Mouse (Mus musculus) kidney, embryonic 14.5 days (tissue): ENCODE results near the gene Slc44a4. TPM values are rescaled to one million over a fixed set of nuclear protein-coding genes. Genes with fewer than 3 reads are reported as not detected.
A peak's percentile ranks its signal among the peaks of the same experiment; 100 is the strongest.
"Not testable (repeated sequence)": the region's sequence is repeated elsewhere in the genome, so short reads cannot be mapped to it uniquely, and the experiment has no call there.

ENCODE experiments used
- ATAC-seq: fragments of 200-750 bp; cut with Nextera tagmentation; 2 replicates; pipeline ENCODE4 v1.8.0; 2017; ENCODE audit warnings: moderate number of reproducible peaks, mild to moderate bottlenecking, moderate TSS enrichment, moderate library complexity; ENCODE audit not compliant: low FRiP score, low TSS enrichment
- H3K27ac ChIP-seq: fragments of 300-500 bp; sonication (generic); 2 replicates; pipeline ENCODE4 v1.5.1; 2014; ENCODE audit warnings: low read depth, mild to moderate bottlenecking, low read length, moderate library complexity, mixed read lengths
- H3K27me3 ChIP-seq: fragments of 300-500 bp; sonication (generic); 2 replicates; pipeline ENCODE4 v1.6.1; 2014; ENCODE audit warnings: mild to moderate bottlenecking, low read length; ENCODE audit not compliant: control insufficient read depth, insufficient read depth
- H3K36me3 ChIP-seq: fragments of 300-500 bp; sonication (generic); 2 replicates; pipeline ENCODE4 v1.6.1; 2014; ENCODE audit warnings: low read length, mixed read lengths; ENCODE audit not compliant: control insufficient read depth, insufficient read depth
- H3K4me1 ChIP-seq: fragments of 300-500 bp; sonication (generic); 2 replicates; pipeline ENCODE4 v1.6.1; 2014; ENCODE audit warnings: low read length, mixed read lengths; ENCODE audit not compliant: control insufficient read depth, insufficient read depth
- H3K4me2 ChIP-seq: fragments of 300-500 bp; sonication (generic); replicated peaks from 2 replicates; pipeline ENCODE4 v1.6.1; 2014; ENCODE audit warnings: low read depth, mild to moderate bottlenecking, low read length
- H3K4me3 ChIP-seq: fragments of 300-500 bp; sonication (generic); 2 replicates; pipeline ENCODE4 v1.5.1; 2014; ENCODE audit warnings: mild to moderate bottlenecking, low read length
- H3K9ac ChIP-seq: fragments of 300-500 bp; sonication (generic); 2 replicates; pipeline ENCODE4 v1.6.1; 2014; ENCODE audit warnings: low read depth, mild to moderate bottlenecking, low read length, moderate library complexity
- H3K9me3 ChIP-seq: fragments of 300-500 bp; sonication (generic); 2 replicates; pipeline ENCODE4 v1.6.1; 2016; ENCODE audit warnings: low read length; ENCODE audit not compliant: control insufficient read depth
- WGBS: fragments of 180-500 bp; shearing (Covaris S2); extraction: QIAGEN DNeasy Blood & Tissue Kit; methylation state at CpG from one replicate; pipeline ENCODE4 v1.1.7; 2014; 5-methylcytosine and 5-hydroxymethylcytosine counted together
- polyA plus RNA-seq: library from polyadenylated mRNA; unstranded; fragments of >200 nt; fragmentation: Nextera tagmentation; extraction: Ambion mirVana; gene quantifications from 2 replicates; pipeline ENCODE4 v1.2.1, GENCODE M21; 2014

The Slc44a4 gene
- polyA plus RNA-seq, 1 experiment from 2014 or later, result 7.7 TPM

DNA sequence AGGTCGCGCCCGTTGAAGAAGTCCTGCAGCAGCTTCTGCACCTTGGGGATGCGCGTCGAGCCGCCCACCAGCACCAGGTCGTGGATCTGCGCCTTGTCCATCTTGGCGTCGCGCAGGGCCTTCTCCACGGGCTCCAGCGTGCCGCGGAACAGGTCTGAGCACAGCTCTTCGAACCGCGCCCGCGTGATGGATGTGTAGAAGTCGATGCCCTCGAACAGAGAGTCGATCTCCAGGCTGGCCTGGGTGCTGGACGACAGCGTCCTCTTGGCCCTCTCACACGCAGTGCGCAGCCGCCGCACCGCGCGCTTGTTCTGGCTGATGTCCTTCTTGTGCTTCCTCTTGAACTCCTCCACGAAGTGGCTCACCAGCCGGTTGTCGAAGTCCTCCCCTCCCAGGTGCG lies 56.6 kb downstream of the Slc44a4 start:
- ATAC-seq, result 0 out of 2 replicates have a peak, but pooled peaks have one; percentile 2
- H3K27me3 ChIP-seq, result peaks cover 20% of the 10 kb centered on the region
- not testable (repeated sequence) for H3K27ac ChIP-seq, H3K9ac ChIP-seq, H3K4me3 ChIP-seq, H3K36me3 ChIP-seq, H3K4me1 ChIP-seq, H3K4me2 ChIP-seq, H3K9me3 ChIP-seq
- WGBS, result 50% methylated on average over 2 of the region's 37 CpGs

GRCm38 (mm10) chr17:34971694-34972068 lies 57.4 kb downstream of the Slc44a4 start:
- Histone ChIP-seq H3K4me2 (peak overlapping the region; percentile 72), H3K4me3 (peak overlapping the region; percentile 38), H3K27me3 (peaks cover 20% of the 10 kb centered on the region)
- not testable (repeated sequence) for H3K36me3 ChIP-seq, H3K4me1 ChIP-seq, H3K9me3 ChIP-seq, H3K9ac ChIP-seq, H3K27ac ChIP-seq
- ATAC-seq, result peak; percentile 38
- 3% methylated on average over 24 of the region's 43 CpGs for WGBS

DNA sequence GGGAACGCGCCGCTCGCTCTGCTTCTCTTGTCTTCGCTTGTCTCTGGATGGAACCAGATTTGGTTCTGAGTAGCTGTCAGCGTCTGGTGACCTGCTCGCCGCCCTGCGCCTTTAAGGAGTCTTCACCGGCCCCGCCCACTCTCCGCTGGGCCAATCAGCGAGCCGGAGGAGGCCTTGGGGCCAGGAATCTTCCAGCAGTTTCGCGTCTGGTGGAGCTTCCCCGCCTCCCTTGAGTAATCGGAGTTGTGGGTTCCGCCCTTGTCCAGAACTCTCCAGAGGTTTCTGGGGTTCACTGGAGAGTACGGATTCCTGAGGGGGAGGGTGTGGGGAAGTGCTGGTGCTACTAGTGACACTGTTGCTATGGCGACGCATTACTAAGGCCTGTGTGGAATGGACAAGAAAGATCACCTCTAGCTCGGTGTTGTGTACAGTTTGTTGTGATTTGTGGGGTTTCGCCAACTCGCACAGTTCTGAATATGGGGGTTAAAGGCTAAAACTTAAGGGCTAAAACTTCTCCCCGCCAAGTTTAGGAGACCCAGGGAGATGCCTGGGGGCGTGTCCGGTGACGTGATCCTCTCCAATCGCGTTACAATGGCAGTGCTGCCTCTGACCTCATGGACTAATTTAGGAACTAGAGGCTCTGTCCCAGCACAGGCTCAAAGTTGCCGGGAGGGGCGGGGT lies 57.9 kb downstream of the Slc44a4 start, which contains the start of the genes Hspa1a and Hspa1l:
TSS of gene Hspa1a (minus strand) at position 88 of the 681 bp plus-strand sequence.
TSS of gene Hspa1l (plus strand) at position 635 of the 681 bp plus-strand sequence.
- 1% methylated on average over 26 of the region's 33 CpGs for WGBS
- H3K27ac ChIP-seq, result not testable (repeated sequence)

DNA sequence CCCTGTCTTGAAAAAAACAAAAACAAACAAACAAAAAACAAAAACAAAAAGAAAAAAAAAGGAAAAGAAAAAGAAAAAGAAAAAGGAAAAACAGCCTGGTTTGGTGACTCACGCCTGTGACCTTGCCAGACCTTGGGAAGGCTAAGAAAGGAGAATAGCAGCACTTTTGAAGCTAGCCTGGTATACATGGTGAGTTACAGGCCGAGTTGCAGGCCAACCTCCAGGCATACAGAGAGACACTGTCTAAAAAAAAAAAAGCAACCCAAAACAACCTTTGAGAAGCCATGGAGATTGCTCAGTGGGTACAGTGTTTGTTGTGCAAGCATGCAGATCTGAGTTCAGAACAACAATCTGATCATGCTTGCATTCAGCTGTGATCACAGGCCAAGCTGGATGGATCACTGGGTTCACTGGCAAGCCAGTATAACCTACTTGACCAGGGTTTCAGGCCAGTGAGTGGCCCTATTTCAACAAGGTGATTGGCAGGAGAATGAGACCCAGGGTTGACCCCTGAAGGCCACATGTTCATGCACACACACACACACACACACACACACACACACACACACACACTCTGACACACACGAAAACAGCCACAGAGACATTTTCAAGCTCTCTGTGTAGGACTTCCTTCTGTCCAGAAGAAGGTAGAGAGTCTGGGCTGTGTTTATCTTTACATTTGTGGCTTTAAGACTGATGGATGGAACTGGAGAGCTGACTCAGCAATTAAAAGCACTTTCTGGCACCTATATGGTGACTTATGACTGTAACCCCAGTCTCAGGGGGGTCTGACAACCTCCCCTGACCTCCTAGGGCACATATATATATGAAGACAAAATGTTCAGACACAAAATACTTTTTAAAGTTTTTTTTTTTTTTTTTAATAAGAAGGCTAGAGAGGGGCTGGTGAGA lies 61.6 kb downstream of the Slc44a4 start:
- H3K36me3 ChIP-seq, result no peaks in the 10 kb centered on the region
- WGBS, result 70% methylated on average over 3 of the region's 3 CpGs
- H3K9me3 ChIP-seq, result no peaks in the 10 kb centered on the region
- no peak overlapping the region for H3K9ac ChIP-seq
- no peak for ATAC-seq
- 0 out of 2 replicates have a peak, but pooled peaks cover 4% of the 10 kb centered on the region for H3K4me1 ChIP-seq
- no peak overlapping the region for H3K4me3 ChIP-seq
- H3K4me2 ChIP-seq, result no peak overlapping the region
- no peaks in the 10 kb centered on the region for H3K27me3 ChIP-seq
- H3K27ac ChIP-seq, result no peak overlapping the region

More for the DNA sequence above, 57.9 kb downstream of the Slc44a4 start, which contains the start of the genes Hspa1a and Hspa1l:
- Histone ChIP-seq H3K4me3 (peak within 1 kb of the TSS; percentile 38), H3K27me3 (peaks cover 20% of the 10 kb centered on the region), H3K9ac (peak within 1 kb of the TSS; percentile 42; the same call in 1 of the 2 replicates), H3K4me2 (peak within 1 kb of the TSS; percentile 72)
- not testable (repeated sequence) for H3K9me3 ChIP-seq, H3K36me3 ChIP-seq, H3K4me1 ChIP-seq
- peak; percentile 95 for ATAC-seq

- Histone ChIP-seq H3K4me2 (no peak overlapping the region), H3K27me3 (no peaks in the 10 kb centered on the region), H3K4me1 (0 out of 2 replicates have a peak, but pooled peaks cover 5% of the 10 kb centered on the region), H3K27ac (no peak overlapping the region), H3K36me3 (no peaks in the 10 kb centered on the region), H3K4me3 (no peak overlapping the region), H3K9me3 (no peaks in the 10 kb centered on the region), H3K9ac (no peak overlapping the region)
- no peak for ATAC-seq
- 91% methylated on average over 20 of the region's 20 CpGs for WGBS
Observed at GRCm38 (mm10) chr17:34977000-34977399, 62.7 kb downstream of the Slc44a4 start.

GRCm38 (mm10) chr17:34978239-34978638 lies 64.0 kb downstream of the Slc44a4 start:
- H3K9ac ChIP-seq, result no peak overlapping the region
- no peak for ATAC-seq
- no peaks in the 10 kb centered on the region for H3K27me3 ChIP-seq
- no peaks in the 10 kb centered on the region for H3K9me3 ChIP-seq
- no peak overlapping the region for H3K4me2 ChIP-seq
- 89% methylated on average over 27 of the region's 27 CpGs for WGBS
- no peak overlapping the region for H3K27ac ChIP-seq
- peaks cover 8% of the 10 kb centered on the region; the same call in 1 of the 2 replicates for H3K4me1 ChIP-seq
- no peak overlapping the region for H3K4me3 ChIP-seq
- H3K36me3 ChIP-seq, result no peaks in the 10 kb centered on the region

DNA sequence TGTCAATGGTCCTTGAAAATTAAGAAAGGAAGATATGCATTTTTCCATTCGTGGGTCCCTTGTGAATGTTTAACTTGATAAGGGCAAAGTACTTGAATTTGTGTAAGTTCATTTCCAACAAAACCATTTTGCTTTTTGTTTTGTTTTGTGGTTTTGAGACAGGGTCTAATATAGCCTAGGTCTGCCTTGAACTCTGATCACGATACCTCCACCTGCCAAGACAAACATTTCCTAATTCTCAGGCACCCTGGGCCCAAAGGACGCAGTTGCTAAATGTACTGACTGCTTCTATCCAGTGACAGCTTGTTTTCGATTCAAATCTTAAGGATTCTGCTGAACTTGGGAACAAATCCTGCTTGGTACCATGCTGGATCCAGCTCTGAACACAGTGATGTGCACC lies 65.4 kb downstream of the Slc44a4 start:
- Histone ChIP-seq H3K9ac (no peak overlapping the region), H3K9me3 (no peaks in the 10 kb centered on the region), H3K4me1 (peaks cover 8% of the 10 kb centered on the region; the same call in 1 of the 2 replicates), H3K4me2 (no peak overlapping the region), H3K4me3 (no peak overlapping the region), H3K27me3 (no peaks in the 10 kb centered on the region), H3K36me3 (no peaks in the 10 kb centered on the region), H3K27ac (no peak overlapping the region)
- 92% methylated on average over 4 of the region's 4 CpGs for WGBS
- ATAC-seq, result no peak
